Mouse (Mus musculus): ENCODE data around the gene Vmn1r126. TPM values are rescaled to one million over a fixed set of nuclear protein-coding genes. Genes with fewer than 3 reads are reported as not detected.
"Not testable (repeated sequence)": the region's sequence is repeated elsewhere in the genome, so short reads cannot be mapped to it uniquely, and the experiment has no call there.

Gene Vmn1r126
- polyA plus RNA-seq (2015; fragmentation: Nextera tagmentation; extraction: Ambion mirVana): not detected in 2 replicates

DNA sequence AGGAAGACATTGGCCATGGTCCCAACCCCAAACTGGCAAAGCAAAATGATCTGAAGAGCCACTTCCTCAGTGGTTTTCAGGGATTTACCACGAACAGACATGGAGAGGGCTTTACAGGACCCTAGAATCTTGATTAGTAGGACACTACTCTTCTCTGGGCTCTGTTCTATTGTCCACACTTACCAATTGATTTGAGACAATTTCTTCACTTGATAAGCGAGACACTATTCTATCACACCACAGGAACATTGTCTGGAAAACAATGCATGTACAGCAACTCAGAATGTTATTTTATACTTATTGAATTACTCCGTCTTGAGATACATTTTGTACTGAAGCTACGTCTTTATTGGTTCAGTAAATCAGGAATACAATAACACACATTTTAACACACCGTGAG, at the start of gene Vmn1r126:
Gene Vmn1r126, minus strand, starts transcription at position 101 of the 400 bp plus-strand sequence.
- no CpG with 5 or more reads among the region's 5 CpGs for WGBS
- not testable (repeated sequence) for H3K27me3 ChIP-seq (ENCODE audit: control insufficient read depth, insufficient read depth, low read depth, low read length); H3K27ac ChIP-seq (ENCODE audit: low read length); H3K9me3 ChIP-seq (replicated peaks; ENCODE audit: control insufficient read depth, low read length, poor library complexity, severe bottlenecking); H3K9ac ChIP-seq (ENCODE audit: low read depth, low read length); ATAC-seq; H3K36me3 ChIP-seq (ENCODE audit: control insufficient read depth, insufficient read depth, low read length); H3K4me3 ChIP-seq (ENCODE audit: low read depth, low read length); H3K4me2 ChIP-seq (ENCODE audit: low read length); H3K4me1 ChIP-seq (ENCODE audit: control insufficient read depth, insufficient read depth, low read length)

GRCm38 (mm10) chr7:21349073-21349472, 47.8 kb upstream of the Vmn1r126 start, which contains the start of gene Vmn1r128:
Gene Vmn1r128, plus strand, starts transcription at chr7:21349373.
- not testable (repeated sequence) for H3K27me3 ChIP-seq (ENCODE audit: control insufficient read depth, insufficient read depth, low read depth, low read length); H3K36me3 ChIP-seq (ENCODE audit: control insufficient read depth, insufficient read depth, low read length); H3K9me3 ChIP-seq (replicated peaks; ENCODE audit: control insufficient read depth, low read length, poor library complexity, severe bottlenecking); H3K4me3 ChIP-seq (ENCODE audit: low read depth, low read length); ATAC-seq; H3K9ac ChIP-seq (ENCODE audit: low read depth, low read length); H3K27ac ChIP-seq (ENCODE audit: low read length); H3K4me1 ChIP-seq (ENCODE audit: control insufficient read depth, insufficient read depth, low read length); H3K4me2 ChIP-seq (ENCODE audit: low read length)
- 69% methylated on average over 1 of the region's 1 CpGs for WGBS

DNA sequence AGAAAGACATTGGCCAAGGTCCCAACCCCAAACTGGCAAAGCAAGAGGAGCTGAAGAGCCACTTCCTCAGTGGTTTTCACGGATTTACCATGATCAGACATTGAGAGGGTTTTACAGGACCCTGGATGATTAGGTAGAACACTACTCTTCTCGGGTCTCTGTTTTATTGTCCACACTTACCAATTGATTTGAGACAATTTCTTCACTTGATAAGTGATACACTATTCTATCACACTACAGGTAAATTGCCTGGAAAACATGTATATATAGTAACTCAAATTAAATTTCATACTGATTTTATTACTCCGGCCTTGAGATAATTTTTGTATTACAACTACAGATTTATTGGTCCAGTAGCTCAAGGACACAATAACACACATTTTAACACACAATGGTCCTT, 18.5 kb upstream of the Vmn1r126 start, which contains the start of gene Vmn1r127:
Gene Vmn1r127, minus strand, starts transcription at position 101 of the 400 bp plus-strand sequence.
- not testable (repeated sequence) for H3K27ac ChIP-seq (ENCODE audit: low read length); H3K4me2 ChIP-seq (ENCODE audit: low read length); H3K9ac ChIP-seq (ENCODE audit: low read depth, low read length); H3K4me1 ChIP-seq (ENCODE audit: control insufficient read depth, insufficient read depth, low read length); H3K27me3 ChIP-seq (ENCODE audit: control insufficient read depth, insufficient read depth, low read depth, low read length); ATAC-seq; H3K9me3 ChIP-seq (replicated peaks; ENCODE audit: control insufficient read depth, low read length, poor library complexity, severe bottlenecking); H3K36me3 ChIP-seq (ENCODE audit: control insufficient read depth, insufficient read depth, low read length); H3K4me3 ChIP-seq (ENCODE audit: low read depth, low read length)
- WGBS: no CpG with 5 or more reads among the region's 3 CpGs

- not testable (repeated sequence) for H3K4me2 ChIP-seq (ENCODE audit: low read length); H3K4me3 ChIP-seq (ENCODE audit: low read depth, low read length); H3K9me3 ChIP-seq (replicated peaks; ENCODE audit: control insufficient read depth, low read length, poor library complexity, severe bottlenecking); H3K36me3 ChIP-seq (ENCODE audit: control insufficient read depth, insufficient read depth, low read length); H3K27me3 ChIP-seq (ENCODE audit: control insufficient read depth, insufficient read depth, low read depth, low read length); H3K4me1 ChIP-seq (ENCODE audit: control insufficient read depth, insufficient read depth, low read length); H3K9ac ChIP-seq (ENCODE audit: low read depth, low read length); ATAC-seq; H3K27ac ChIP-seq (ENCODE audit: low read length)
- WGBS: 67% methylated on average over 3 of the region's 3 CpGs
Measured at GRCm38 (mm10) chr7:21271879-21272278, 29.4 kb downstream of the Vmn1r126 start, which contains the start of gene Vmn1r125. Gene Vmn1r125, plus strand, starts transcription at chr7:21272179.

- H3K4me1 ChIP-seq (ENCODE audit: control insufficient read depth, insufficient read depth, low read length); ATAC-seq; H3K9ac ChIP-seq (ENCODE audit: low read depth, low read length); H3K27me3 ChIP-seq (ENCODE audit: control insufficient read depth, insufficient read depth, low read depth, low read length); H3K9me3 ChIP-seq (replicated peaks; ENCODE audit: control insufficient read depth, low read length, poor library complexity, severe bottlenecking); H3K4me2 ChIP-seq (ENCODE audit: low read length); H3K36me3 ChIP-seq (ENCODE audit: control insufficient read depth, insufficient read depth, low read length); H3K4me3 ChIP-seq (ENCODE audit: low read depth, low read length); H3K27ac ChIP-seq (ENCODE audit: low read length): not testable (repeated sequence)
- 74% methylated on average over 4 of the region's 4 CpGs for WGBS
Measured at GRCm38 (mm10) chr7:21260517-21260916, 40.8 kb downstream of the Vmn1r126 start, which contains the start of gene Vmn1r124. Gene Vmn1r124, minus strand, starts transcription at chr7:21260617.

Other genes starting within 250 kb of the Vmn1r126 start
- not detected in 2 replicates for gene Vmn1r120, start 247.7 kb downstream of the Vmn1r126 start, polyA plus RNA-seq (2015; fragmentation: Nextera tagmentation; extraction: Ambion mirVana)
- gene Vmn1r121, start 203.0 kb downstream of the Vmn1r126 start, polyA plus RNA-seq (2015; fragmentation: Nextera tagmentation; extraction: Ambion mirVana): not detected in 2 replicates
- not detected in 2 replicates for gene Vmn1r122, start 167.3 kb downstream of the Vmn1r126 start, polyA plus RNA-seq (2015; fragmentation: Nextera tagmentation; extraction: Ambion mirVana)
- gene Vmn1r123, start 139.3 kb downstream of the Vmn1r126 start, polyA plus RNA-seq (2015; fragmentation: Nextera tagmentation; extraction: Ambion mirVana): not detected in 2 replicates
- gene Gm5157, start 111.0 kb downstream of the Vmn1r126 start, polyA plus RNA-seq (2015; fragmentation: Nextera tagmentation; extraction: Ambion mirVana): not detected in 2 replicates
- not detected in 2 replicates for gene Vmn1r124, start 40.9 kb downstream of the Vmn1r126 start, polyA plus RNA-seq (2015; fragmentation: Nextera tagmentation; extraction: Ambion mirVana)
- gene Vmn1r125, start 29.3 kb downstream of the Vmn1r126 start, polyA plus RNA-seq (2015; fragmentation: Nextera tagmentation; extraction: Ambion mirVana): not detected in 2 replicates
- gene Vmn1r127, start 18.4 kb upstream of the Vmn1r126 start, polyA plus RNA-seq (2015; fragmentation: Nextera tagmentation; extraction: Ambion mirVana): not detected in 2 replicates
- gene Vmn1r128, start 47.9 kb upstream of the Vmn1r126 start, polyA plus RNA-seq (2015; fragmentation: Nextera tagmentation; extraction: Ambion mirVana): not detected in 2 replicates
- gene Vmn1r129, start 59.8 kb upstream of the Vmn1r126 start, polyA plus RNA-seq (2015; fragmentation: Nextera tagmentation; extraction: Ambion mirVana): not detected in 2 replicates
- gene Gm6882, start 131.3 kb upstream of the Vmn1r126 start, polyA plus RNA-seq (2015; fragmentation: Nextera tagmentation; extraction: Ambion mirVana): not detected in 2 replicates
- not detected in 2 replicates for gene Vmn1r130, start 210.3 kb upstream of the Vmn1r126 start, polyA plus RNA-seq (2015; fragmentation: Nextera tagmentation; extraction: Ambion mirVana)
- gene Vmn1r131, start 244.6 kb upstream of the Vmn1r126 start, polyA plus RNA-seq (2015; fragmentation: Nextera tagmentation; extraction: Ambion mirVana): not detected in 2 replicates